Mouse (Mus musculus): ENCODE results near the gene Sh3bp2. TPM values are rescaled to one million over a fixed set of nuclear protein-coding genes. Genes with fewer than 3 reads are reported as not detected.

The Sh3bp2 gene
- 129 and 132 TPM in 2 replicates for polyA plus RNA-seq (2012; ENCODE audit: insufficient read depth, insufficient read length, missing spikeins)

GRCm38 (mm10) chr5:34525663-34526476 is at the start of gene Sh3bp2:
Sh3bp2 (plus strand) TSS chr5:34525838.
- Histone ChIP-seq H3K27ac (ENCODE audit: insufficient read depth, low read depth, low read length) (peak within 1 kb of the TSS; percentile 85), H3K4me3 (ENCODE audit: insufficient read depth, low read length) (peak within 1 kb of the TSS; percentile 94), H3K4me1 (ENCODE audit: control insufficient read depth, insufficient read depth, low read length) (peaks cover 52% of the 10 kb centered on the region)
- no peak for TF ChIP-seq CTCF (IDR thresholded peaks at IDR 0.05; ENCODE audit: low read depth, low read length)
- TF ChIP-seq POLR2A (IDR thresholded peaks at IDR 0.05; ENCODE audit: borderline replicate concordance, low read depth, low read length), result no peak

DNA sequence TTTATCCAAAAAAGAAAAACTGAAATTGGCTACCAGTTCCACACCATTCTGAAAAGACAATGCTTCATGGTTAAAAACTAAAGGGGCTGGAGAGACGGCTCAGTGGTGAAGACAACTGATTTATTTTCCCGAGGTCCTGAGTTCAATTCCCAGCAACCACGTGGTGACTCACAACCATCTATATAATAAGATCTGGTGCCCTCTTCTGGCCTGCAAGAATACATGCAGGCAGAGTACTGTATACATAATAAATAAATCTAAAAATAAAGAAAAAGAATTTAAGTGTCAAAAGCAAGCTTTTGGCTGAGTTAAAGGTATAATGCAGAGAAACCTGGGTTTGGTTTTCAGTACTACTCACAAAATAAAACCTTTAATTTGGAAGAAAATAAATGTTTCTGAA is 44.7 kb upstream of the Sh3bp2 start:
- Histone ChIP-seq H3K27ac (ENCODE audit: insufficient read depth, low read depth, low read length) (no peak overlapping the region), H3K4me1 (ENCODE audit: control insufficient read depth, insufficient read depth, low read length) (no peaks in the 10 kb centered on the region), H3K4me3 (ENCODE audit: insufficient read depth, low read length) (no peak overlapping the region)
- TF ChIP-seq CTCF (IDR thresholded peaks at IDR 0.05; ENCODE audit: low read depth, low read length) (no peak), POLR2A (IDR thresholded peaks at IDR 0.05; ENCODE audit: borderline replicate concordance, low read depth, low read length) (no peak)

DNA sequence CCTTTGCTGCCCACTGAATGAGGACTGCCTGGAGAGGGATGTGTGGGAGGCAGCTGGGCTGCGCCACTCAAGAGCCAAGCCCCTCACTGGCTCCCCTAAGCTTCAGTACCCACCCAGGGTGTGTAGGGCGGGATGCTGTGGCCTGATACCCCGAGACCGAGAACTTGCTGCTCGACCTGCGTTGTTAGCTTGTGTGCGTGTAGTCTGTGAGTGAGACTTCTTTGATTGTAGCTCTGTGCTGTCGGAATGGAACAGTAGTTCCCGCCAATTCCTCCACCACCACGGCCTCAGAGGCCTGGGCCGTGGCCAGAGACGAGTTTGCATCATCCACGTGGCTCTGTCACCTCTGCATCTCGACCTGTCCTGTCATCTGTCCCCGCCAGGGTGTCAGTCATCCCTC is 39.9 kb upstream of the Sh3bp2 start:
- H3K4me1 ChIP-seq (ENCODE audit: control insufficient read depth, insufficient read depth, low read length), result peaks cover 19% of the 10 kb centered on the region
- no peak overlapping the region for H3K27ac ChIP-seq (ENCODE audit: insufficient read depth, low read depth, low read length)
- TF ChIP-seq CTCF (IDR thresholded peaks at IDR 0.05; ENCODE audit: low read depth, low read length), result no peak
- no peak for TF ChIP-seq POLR2A (IDR thresholded peaks at IDR 0.05; ENCODE audit: borderline replicate concordance, low read depth, low read length)
- no peak overlapping the region for H3K4me3 ChIP-seq (ENCODE audit: insufficient read depth, low read length)

GRCm38 (mm10) chr5:34487320-34488090 is 38.1 kb upstream of the Sh3bp2 start:
- TF ChIP-seq CTCF (IDR thresholded peaks at IDR 0.05; ENCODE audit: low read depth, low read length), result no peak
- no peak for TF ChIP-seq POLR2A (IDR thresholded peaks at IDR 0.05; ENCODE audit: borderline replicate concordance, low read depth, low read length)
- Histone ChIP-seq H3K4me3 (ENCODE audit: insufficient read depth, low read length) (no peak overlapping the region), H3K4me1 (ENCODE audit: control insufficient read depth, insufficient read depth, low read length) (peaks cover 19% of the 10 kb centered on the region), H3K27ac (ENCODE audit: insufficient read depth, low read depth, low read length) (peak overlapping the region; percentile 86)

DNA sequence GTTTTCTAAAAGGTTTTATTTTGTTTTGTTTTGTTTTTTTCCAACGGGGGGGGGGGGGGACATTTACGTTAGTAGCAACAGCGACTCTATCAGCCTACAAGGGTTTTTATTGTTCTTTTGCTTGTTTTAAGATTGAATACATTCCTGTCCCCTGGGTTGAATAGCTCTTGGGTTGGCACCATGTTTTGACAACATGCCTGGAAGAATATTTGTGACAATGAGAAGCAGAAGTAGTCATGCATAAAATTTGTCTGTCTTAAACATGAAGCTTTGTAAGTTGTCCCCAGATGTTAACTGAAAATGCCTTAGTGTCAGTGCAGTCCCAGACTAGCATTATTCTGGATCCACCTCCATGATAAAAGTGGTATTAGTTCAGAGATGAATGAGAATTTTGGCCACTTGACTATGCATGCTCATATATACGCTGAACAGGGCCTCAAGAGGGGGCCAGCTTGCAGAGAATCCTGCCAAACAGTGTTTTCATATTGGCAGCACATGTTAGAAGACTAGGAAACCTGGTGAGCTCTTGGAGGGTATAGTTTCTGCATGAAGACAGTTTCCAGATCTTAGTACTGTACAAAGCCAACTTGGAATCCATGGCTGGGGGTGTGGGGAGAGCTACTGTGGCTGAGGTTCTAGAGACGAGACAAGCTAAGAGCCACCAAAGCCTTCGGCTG is 36.8 kb upstream of the Sh3bp2 start:
- H3K4me3 ChIP-seq (ENCODE audit: insufficient read depth, low read length), result no peak overlapping the region
- no peak for TF ChIP-seq CTCF (IDR thresholded peaks at IDR 0.05; ENCODE audit: low read depth, low read length)
- no peak for TF ChIP-seq POLR2A (IDR thresholded peaks at IDR 0.05; ENCODE audit: borderline replicate concordance, low read depth, low read length)
- H3K4me1 ChIP-seq (ENCODE audit: control insufficient read depth, insufficient read depth, low read length), result peaks cover 19% of the 10 kb centered on the region
- no peak overlapping the region for H3K27ac ChIP-seq (ENCODE audit: insufficient read depth, low read depth, low read length)

DNA sequence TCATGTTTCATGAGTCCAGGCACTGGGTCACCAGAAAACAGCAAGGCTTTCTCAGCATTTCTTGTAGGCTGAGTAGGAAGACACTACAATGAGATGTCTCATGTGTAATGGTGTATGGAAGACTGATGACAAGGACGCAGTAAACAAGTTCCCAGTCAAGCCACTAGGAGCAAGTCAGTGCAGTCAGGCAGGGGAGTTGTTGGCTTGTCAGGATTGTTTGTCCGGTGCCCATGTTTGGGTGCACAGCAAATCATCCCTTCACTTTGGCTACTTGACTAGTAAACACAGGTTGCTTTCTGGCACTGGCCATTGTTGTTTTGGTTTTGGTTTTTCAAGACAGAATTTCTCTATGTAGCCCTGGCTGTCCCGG is 36.2 kb upstream of the Sh3bp2 start:
- no peak overlapping the region for H3K4me3 ChIP-seq (ENCODE audit: insufficient read depth, low read length)
- no peak overlapping the region for H3K27ac ChIP-seq (ENCODE audit: insufficient read depth, low read depth, low read length)
- H3K4me1 ChIP-seq (ENCODE audit: control insufficient read depth, insufficient read depth, low read length), result peaks cover 19% of the 10 kb centered on the region
- no peak for TF ChIP-seq CTCF (IDR thresholded peaks at IDR 0.05; ENCODE audit: low read depth, low read length)
- no peak for TF ChIP-seq POLR2A (IDR thresholded peaks at IDR 0.05; ENCODE audit: borderline replicate concordance, low read depth, low read length)

DNA sequence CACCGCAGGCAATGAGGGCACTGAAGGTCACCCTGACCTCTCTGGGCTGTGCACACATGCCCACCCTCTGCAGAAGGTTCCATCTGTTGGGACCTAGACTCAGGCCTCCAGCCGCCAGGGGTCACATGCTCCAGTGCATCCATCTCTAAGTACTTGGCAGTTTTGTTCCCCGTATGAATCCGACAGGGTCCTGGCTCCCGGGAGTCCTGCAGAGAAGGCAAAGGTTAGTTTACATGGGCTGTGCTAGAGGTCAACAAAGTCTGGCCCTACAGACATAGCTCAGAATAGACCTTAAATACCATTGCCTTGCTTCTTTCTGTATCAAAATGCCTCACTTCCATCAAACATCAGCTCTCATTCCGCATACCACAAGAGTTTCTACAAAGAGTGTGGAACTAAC is 28.9 kb upstream of the Sh3bp2 start:
- H3K4me3 ChIP-seq (ENCODE audit: insufficient read depth, low read length), result no peak overlapping the region
- no peak overlapping the region for H3K27ac ChIP-seq (ENCODE audit: insufficient read depth, low read depth, low read length)
- TF ChIP-seq CTCF (IDR thresholded peaks at IDR 0.05; ENCODE audit: low read depth, low read length) (no peak), POLR2A (IDR thresholded peaks at IDR 0.05; ENCODE audit: borderline replicate concordance, low read depth, low read length) (no peak)

GRCm38 (mm10) chr5:34500886-34501285 is 24.8 kb upstream of the Sh3bp2 start:
- H3K27ac ChIP-seq (ENCODE audit: insufficient read depth, low read depth, low read length), result peak overlapping the region; percentile 57
- TF ChIP-seq CTCF (IDR thresholded peaks at IDR 0.05; ENCODE audit: low read depth, low read length), result no peak
- no peak for TF ChIP-seq POLR2A (IDR thresholded peaks at IDR 0.05; ENCODE audit: borderline replicate concordance, low read depth, low read length)
- H3K4me1 ChIP-seq (ENCODE audit: control insufficient read depth, insufficient read depth, low read length), result peaks cover 39% of the 10 kb centered on the region
- no peak overlapping the region for H3K4me3 ChIP-seq (ENCODE audit: insufficient read depth, low read length)

More for the DNA sequence above, 28.9 kb upstream of the Sh3bp2 start:
- H3K4me1 ChIP-seq (ENCODE audit: control insufficient read depth, insufficient read depth, low read length), result peaks cover 21% of the 10 kb centered on the region

DNA sequence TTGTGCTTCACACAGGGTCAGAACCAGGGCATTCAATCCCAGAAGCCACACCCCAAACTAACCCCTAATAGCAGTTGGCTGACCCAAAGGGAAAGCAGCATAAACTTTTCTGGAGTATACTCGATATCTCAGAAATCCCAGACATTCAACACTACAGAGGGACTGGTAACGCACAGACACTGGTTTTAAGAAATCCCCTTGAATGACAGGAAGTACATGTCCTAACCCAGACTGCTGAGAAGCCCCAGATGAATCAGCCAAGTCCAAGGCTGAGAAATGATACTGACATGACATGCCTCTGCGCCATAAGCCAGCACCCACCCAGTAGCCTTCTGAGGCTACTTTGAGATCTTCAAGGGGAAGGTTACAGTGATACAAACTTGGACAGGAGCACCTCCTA is 24.1 kb upstream of the Sh3bp2 start:
- Histone ChIP-seq H3K4me1 (ENCODE audit: control insufficient read depth, insufficient read depth, low read length) (peaks cover 36% of the 10 kb centered on the region), H3K27ac (ENCODE audit: insufficient read depth, low read depth, low read length) (peak overlapping the region; percentile 57), H3K4me3 (ENCODE audit: insufficient read depth, low read length) (no peak overlapping the region)
- no peak for TF ChIP-seq POLR2A (IDR thresholded peaks at IDR 0.05; ENCODE audit: borderline replicate concordance, low read depth, low read length)
- TF ChIP-seq CTCF (IDR thresholded peaks at IDR 0.05; ENCODE audit: low read depth, low read length), result no peak
